Mouse (Mus musculus) erythroblast, embryonic 14.5 days (primary cell): Measurements from ENCODE around the gene Eif2ak3.

Experiments
- GATA1 ChIP-seq: IDR thresholded peaks from 2 replicates; pipeline ENCODE4 v1.6.1; 2012; ENCODE audit warnings: low read length, inconsistent platforms, mixed read lengths
- TAL1 ChIP-seq: IDR thresholded peaks from 3 replicates; pipeline ENCODE4 v1.6.1; 2012; ENCODE audit warnings: low read length, inconsistent platforms, mixed read lengths

- TF ChIP-seq TAL1 (no peak), GATA1 (no peak)
Observed at GRCm38 (mm10) chr6:70911668-70912395, 67.5 kb downstream of the Eif2ak3 start.
